Mouse (Mus musculus) neural tube, embryonic 12.5 days (tissue): ENCODE data around the gene Lhx3. TPM values are rescaled to one million over a fixed set of nuclear protein-coding genes. Genes with fewer than 3 reads are reported as not detected.
A peak's percentile ranks its signal among the peaks of the same experiment; 100 is the strongest.

Source experiments
- ATAC-seq: fragments of 200-750 bp; cut with Nextera tagmentation; 2 replicates; pipeline ENCODE4 v1.8.0; 2017; ENCODE audit warnings: low read depth, mild to moderate bottlenecking, moderate TSS enrichment, moderate library complexity; ENCODE audit not compliant: low FRiP score
- H3K27ac ChIP-seq: fragments of 300-500 bp; sonication (generic); 2 replicates; pipeline ENCODE4 v1.5.1; 2016
- H3K27me3 ChIP-seq: fragments of 300-500 bp; sonication (generic); replicated peaks from 2 replicates; pipeline ENCODE4 v1.6.1; 2016; ENCODE audit warnings: mild to moderate bottlenecking
- H3K36me3 ChIP-seq: fragments of 300-500 bp; sonication (generic); 2 replicates; pipeline ENCODE4 v1.6.1; 2016; ENCODE audit warnings: mild to moderate bottlenecking
- H3K4me1 ChIP-seq: fragments of 300-500 bp; sonication (generic); 2 replicates; pipeline ENCODE4 v1.6.1; 2016
- H3K4me2 ChIP-seq: fragments of 300-500 bp; sonication (generic); replicated peaks from 2 replicates; pipeline ENCODE4 v1.6.1; 2016; ENCODE audit warnings: mild to moderate bottlenecking
- H3K4me3 ChIP-seq: fragments of 300-500 bp; sonication (generic); 2 replicates; pipeline ENCODE4 v1.5.1; 2016
- H3K9ac ChIP-seq: fragments of 300-500 bp; sonication (generic); 2 replicates; pipeline ENCODE4 v1.6.1; 2016; ENCODE audit warnings: mild to moderate bottlenecking
- H3K9me3 ChIP-seq: fragments of 300-500 bp; sonication (generic); 2 replicates; pipeline ENCODE4 v1.6.1; 2016; ENCODE audit warnings: mild to moderate bottlenecking
- WGBS: fragments of 180-500 bp; shearing (Covaris S2); methylation state at CpG from one replicate; pipeline ENCODE4 v1.1.7; 2016; 5-methylcytosine and 5-hydroxymethylcytosine counted together
- polyA plus RNA-seq: library from polyadenylated mRNA; unstranded; fragments of >200 nt; fragmentation: Nextera tagmentation; extraction: Ambion mirVana; gene quantifications from 2 replicates; pipeline ENCODE4 v1.2.1, GENCODE M21; 2016

Gene Lhx3
- polyA plus RNA-seq, 1 experiment from 2014 or later: 16.8 TPM

DNA sequence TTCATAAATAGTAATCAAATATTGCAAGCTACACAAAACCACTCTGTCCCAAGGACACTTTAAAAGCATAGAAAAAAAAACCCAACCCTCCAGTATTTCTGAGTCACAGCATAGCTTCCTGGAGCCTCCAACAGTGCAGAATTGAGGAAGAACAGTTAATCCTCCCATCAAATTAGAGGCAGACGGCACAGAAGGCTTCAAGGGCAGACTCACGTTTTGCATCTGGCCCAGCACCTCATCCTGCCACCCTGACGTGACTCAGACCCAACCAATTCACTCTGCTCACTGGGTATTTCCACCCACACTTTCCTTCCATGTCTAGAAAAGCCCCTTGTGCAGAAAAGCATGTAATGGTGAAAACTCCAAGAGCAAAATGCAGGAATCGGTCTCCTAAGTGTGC, 22.2 kb upstream of the Lhx3 start:
- Histone ChIP-seq H3K4me3 (no peak overlapping the region), H3K4me1 (no peaks in the 10 kb centered on the region; the same call in 1 of the 2 replicates), H3K9me3 (no peaks in the 10 kb centered on the region), H3K36me3 (0 out of 2 replicates have a peak, but pooled peaks cover 9% of the 10 kb centered on the region), H3K27ac (no peak overlapping the region), H3K9ac (no peak overlapping the region), H3K27me3 (no peaks in the 10 kb centered on the region), H3K4me2 (no peak overlapping the region)
- ATAC-seq: no peak
- 67% methylated on average over 4 of the region's 4 CpGs for WGBS

- no peaks in the 10 kb centered on the region; the same call in 1 of the 2 replicates for H3K4me1 ChIP-seq
- no peak for ATAC-seq
- H3K9me3 ChIP-seq: no peaks in the 10 kb centered on the region
- H3K4me2 ChIP-seq: no peak overlapping the region
- H3K27me3 ChIP-seq: no peaks in the 10 kb centered on the region
- peaks cover 24% of the 10 kb centered on the region for H3K36me3 ChIP-seq
- no peak overlapping the region for H3K9ac ChIP-seq
- H3K27ac ChIP-seq: no peak overlapping the region
- WGBS: 66% methylated on average over 1 of the region's 1 CpGs
- H3K4me3 ChIP-seq: no peak overlapping the region
Observed at GRCm38 (mm10) chr2:26227788-26228187, 19.7 kb upstream of the Lhx3 start.

- WGBS: 94% methylated on average over 4 of the region's 4 CpGs
- no peaks in the 10 kb centered on the region for H3K27me3 ChIP-seq
- no peak overlapping the region for H3K27ac ChIP-seq
- H3K4me3 ChIP-seq: no peak overlapping the region
- H3K9ac ChIP-seq: no peak overlapping the region
- ATAC-seq: no peak
- H3K36me3 ChIP-seq: peaks cover 47% of the 10 kb centered on the region
- H3K4me1 ChIP-seq: no peaks in the 10 kb centered on the region; the same call in 1 of the 2 replicates
- H3K4me2 ChIP-seq: no peak overlapping the region
- H3K9me3 ChIP-seq: no peaks in the 10 kb centered on the region
Observed at GRCm38 (mm10) chr2:26225242-26225641, 17.2 kb upstream of the Lhx3 start.

DNA sequence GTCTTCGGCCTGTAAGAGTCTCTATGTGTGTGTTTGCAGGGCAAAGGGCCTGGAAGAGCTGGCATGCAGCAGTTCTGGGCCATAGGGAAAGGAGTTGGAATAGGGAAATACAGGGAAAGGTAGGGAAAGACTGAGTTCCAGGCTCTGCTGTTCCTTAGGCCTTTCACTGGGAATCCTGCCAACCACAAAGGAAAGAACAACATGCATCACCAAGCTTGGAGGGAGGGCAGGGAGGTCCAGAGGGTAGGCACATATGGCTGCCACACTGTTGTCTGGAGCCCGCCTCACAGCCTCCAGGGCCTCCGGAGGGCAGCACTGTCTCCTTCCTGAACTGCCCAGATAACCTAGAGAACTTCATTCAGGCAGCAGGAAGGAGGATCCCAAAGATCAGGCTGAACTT, 15.9 kb upstream of the Lhx3 start:
- Histone ChIP-seq H3K4me3 (no peak overlapping the region), H3K27me3 (no peaks in the 10 kb centered on the region), H3K27ac (no peak overlapping the region), H3K4me1 (no peaks in the 10 kb centered on the region; the same call in 1 of the 2 replicates), H3K4me2 (no peak overlapping the region), H3K9me3 (no peaks in the 10 kb centered on the region), H3K36me3 (peaks cover 52% of the 10 kb centered on the region), H3K9ac (no peak overlapping the region)
- WGBS: 88% methylated on average over 3 of the region's 3 CpGs
- ATAC-seq: no peak

- Histone ChIP-seq H3K9me3 (no peaks in the 10 kb centered on the region), H3K4me1 (no peaks in the 10 kb centered on the region), H3K9ac (no peak overlapping the region), H3K4me2 (no peak overlapping the region), H3K36me3 (peaks cover 72% of the 10 kb centered on the region), H3K27me3 (no peaks in the 10 kb centered on the region; the same call in none of the 2 replicates), H3K4me3 (no peak overlapping the region), H3K27ac (no peak overlapping the region)
- no peak for ATAC-seq
- 37% methylated on average over 3 of the region's 3 CpGs for WGBS
Observed at GRCm38 (mm10) chr2:26214526-26214925, 6.4 kb upstream of the Lhx3 start.

- ATAC-seq: no peak
- Histone ChIP-seq H3K9me3 (no peaks in the 10 kb centered on the region), H3K36me3 (peaks cover 39% of the 10 kb centered on the region), H3K9ac (no peak overlapping the region), H3K4me3 (no peak overlapping the region), H3K27ac (no peak overlapping the region), H3K27me3 (peaks cover 41% of the 10 kb centered on the region), H3K4me1 (peaks cover 23% of the 10 kb centered on the region), H3K4me2 (no peak overlapping the region)
- WGBS: 79% methylated on average over 3 of the region's 3 CpGs
Observed at GRCm38 (mm10) chr2:26209566-26209965, 1.5 kb upstream of the Lhx3 start.

DNA sequence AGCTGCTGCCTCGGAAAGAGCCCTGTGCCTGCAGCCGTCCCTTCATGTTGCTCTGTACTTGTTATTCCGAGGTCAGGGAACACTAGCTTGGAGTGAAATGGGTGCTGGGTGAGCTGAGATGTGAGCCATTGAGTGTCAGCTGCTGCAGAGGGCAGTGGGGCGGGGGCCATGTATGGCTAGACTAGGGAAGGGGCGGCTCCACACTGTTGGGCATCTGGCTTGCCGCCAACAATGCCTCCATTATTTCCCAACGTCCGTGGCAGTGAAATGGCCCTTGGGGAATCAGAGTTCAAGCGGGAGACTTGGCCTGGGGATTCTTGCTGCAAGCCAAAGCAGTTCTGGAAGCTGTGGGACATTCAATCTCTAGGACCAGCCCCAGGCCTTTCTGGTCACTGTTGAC, 530 bp downstream of the Lhx3 start:
- H3K27me3 ChIP-seq: peaks cover 60% of the 10 kb centered on the region
- peaks cover 28% of the 10 kb centered on the region for H3K4me1 ChIP-seq
- WGBS: 4% methylated on average over 9 of the region's 9 CpGs
- H3K27ac ChIP-seq: no peak overlapping the region
- ATAC-seq: no peak
- peaks cover 28% of the 10 kb centered on the region for H3K36me3 ChIP-seq
- peak overlapping the region; percentile 15; the same call in 1 of the 2 replicates for H3K4me3 ChIP-seq
- 0 out of 2 replicates have a peak overlapping the region, but pooled peaks have one; percentile 6 for H3K9ac ChIP-seq
- H3K9me3 ChIP-seq: no peaks in the 10 kb centered on the region
- peak overlapping the region; percentile 25 for H3K4me2 ChIP-seq

- H3K4me3 ChIP-seq: peak overlapping the region; percentile 18
- H3K36me3 ChIP-seq: peaks cover 10% of the 10 kb centered on the region
- no peak for ATAC-seq
Observed at GRCm38 (mm10) chr2:26205761-26206160, 2.3 kb downstream of the Lhx3 start.

GRCm38 (mm10) chr2:26205126-26205525, 3.0 kb downstream of the Lhx3 start:
- Histone ChIP-seq H3K4me1 (peaks cover 34% of the 10 kb centered on the region), H3K4me2 (no peak overlapping the region), H3K27me3 (peaks cover 85% of the 10 kb centered on the region), H3K36me3 (peaks cover 3% of the 10 kb centered on the region; the same call in 1 of the 2 replicates), H3K4me3 (0 out of 2 replicates have a peak overlapping the region, but pooled peaks have one; percentile 7), H3K9ac (no peak overlapping the region), H3K27ac (no peak overlapping the region), H3K9me3 (no peaks in the 10 kb centered on the region)
- 2% methylated on average over 16 of the region's 16 CpGs for WGBS
- no peak for ATAC-seq

More at GRCm38 (mm10) chr2:26205761-26206160, 2.3 kb downstream of the Lhx3 start:
- Histone ChIP-seq H3K9ac (0 out of 2 replicates have a peak overlapping the region, but pooled peaks have one; percentile 6), H3K4me1 (peaks cover 34% of the 10 kb centered on the region), H3K27ac (no peak overlapping the region), H3K9me3 (no peaks in the 10 kb centered on the region), H3K4me2 (peak overlapping the region; percentile 51; the same call in 1 of the 2 replicates), H3K27me3 (peaks cover 78% of the 10 kb centered on the region)
- WGBS: 9% methylated on average over 10 of the region's 10 CpGs

GRCm38 (mm10) chr2:26202849-26203475, 5.1 kb downstream of the Lhx3 start:
- Histone ChIP-seq H3K4me3 (peak overlapping the region; percentile 28), H3K9ac (peak overlapping the region; percentile 42; the same call in 1 of the 2 replicates), H3K4me1 (peaks cover 40% of the 10 kb centered on the region), H3K27ac (no peak overlapping the region), H3K36me3 (no peaks in the 10 kb centered on the region), H3K4me2 (peak overlapping the region; percentile 46), H3K27me3 (peaks cover 99% of the 10 kb centered on the region), H3K9me3 (no peaks in the 10 kb centered on the region)
- no peak for ATAC-seq
- WGBS: 1% methylated on average over 36 of the region's 36 CpGs

DNA sequence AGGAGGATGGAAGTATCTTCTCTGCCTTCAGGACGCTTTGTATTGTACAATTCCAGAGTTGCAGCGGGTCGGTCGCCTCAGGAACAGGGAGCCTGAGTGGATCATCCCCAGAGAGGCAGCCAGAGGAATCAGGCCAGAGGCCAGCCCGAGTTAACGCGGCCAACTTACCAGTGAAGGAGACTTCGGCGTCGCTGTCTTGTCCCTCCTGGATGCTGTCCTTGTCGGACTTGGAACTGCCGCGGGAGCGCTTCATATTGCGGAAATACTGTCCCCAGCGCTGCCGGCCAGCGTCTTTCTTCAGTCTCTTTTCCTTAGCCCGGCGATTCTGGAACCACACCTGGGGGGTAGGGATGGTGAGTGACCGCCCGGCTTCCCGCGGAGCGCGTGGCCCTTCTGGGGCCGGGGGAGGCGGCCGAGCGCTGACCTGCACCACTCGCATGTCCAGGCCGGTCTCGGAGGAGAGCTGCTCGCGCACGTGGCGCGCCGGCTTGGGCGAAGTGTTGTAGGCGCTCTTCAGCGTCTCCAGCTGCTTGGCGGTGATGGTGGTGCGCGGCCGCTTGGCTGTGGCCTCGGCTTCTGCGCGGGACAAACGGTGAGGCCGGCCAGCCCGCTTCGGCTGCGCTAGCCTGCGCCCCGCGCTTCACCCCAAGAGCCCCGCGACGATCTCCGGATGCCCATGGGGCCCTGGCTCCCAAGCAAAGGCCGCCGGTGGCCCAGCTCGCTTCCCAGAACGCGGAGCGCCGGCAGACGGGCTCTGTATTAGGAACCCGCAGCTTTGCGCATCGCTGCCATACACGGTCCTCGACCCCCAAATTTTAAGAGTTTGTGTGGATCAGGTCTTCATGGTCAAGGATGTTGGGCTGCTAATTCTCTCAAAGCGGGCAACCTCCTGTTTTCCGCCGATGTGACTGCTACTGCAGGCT, 5.9 kb downstream of the Lhx3 start:
- H3K4me3 ChIP-seq: peak overlapping the region; percentile 28
- under 1% methylated on average over 77 of the region's 77 CpGs for WGBS
- H3K4me1 ChIP-seq: peaks cover 35% of the 10 kb centered on the region
- H3K9me3 ChIP-seq: no peaks in the 10 kb centered on the region
- peaks cover 99% of the 10 kb centered on the region for H3K27me3 ChIP-seq
- H3K27ac ChIP-seq: no peak overlapping the region
- no peaks in the 10 kb centered on the region for H3K36me3 ChIP-seq
- peak overlapping the region; percentile 46 for H3K4me2 ChIP-seq
- ATAC-seq: no peak
- H3K9ac ChIP-seq: peak overlapping the region; percentile 42

- H3K9me3 ChIP-seq: no peaks in the 10 kb centered on the region
- peaks cover 90% of the 10 kb centered on the region for H3K27me3 ChIP-seq
- no peak overlapping the region for H3K9ac ChIP-seq
- H3K4me3 ChIP-seq: no peak overlapping the region
- ATAC-seq: peak; percentile 11; the same call in 1 of the 2 replicates
- H3K4me2 ChIP-seq: peak overlapping the region; percentile 12; the same call in 1 of the 2 replicates
- H3K27ac ChIP-seq: no peak overlapping the region
- H3K4me1 ChIP-seq: peaks cover 30% of the 10 kb centered on the region
- WGBS: 1% methylated on average over 10 of the region's 10 CpGs
- no peaks in the 10 kb centered on the region for H3K36me3 ChIP-seq
Observed at GRCm38 (mm10) chr2:26198488-26198887, 9.6 kb downstream of the Lhx3 start.
